Mouse (Mus musculus): Measurements from ENCODE around the gene Cep57l1.

DNA sequence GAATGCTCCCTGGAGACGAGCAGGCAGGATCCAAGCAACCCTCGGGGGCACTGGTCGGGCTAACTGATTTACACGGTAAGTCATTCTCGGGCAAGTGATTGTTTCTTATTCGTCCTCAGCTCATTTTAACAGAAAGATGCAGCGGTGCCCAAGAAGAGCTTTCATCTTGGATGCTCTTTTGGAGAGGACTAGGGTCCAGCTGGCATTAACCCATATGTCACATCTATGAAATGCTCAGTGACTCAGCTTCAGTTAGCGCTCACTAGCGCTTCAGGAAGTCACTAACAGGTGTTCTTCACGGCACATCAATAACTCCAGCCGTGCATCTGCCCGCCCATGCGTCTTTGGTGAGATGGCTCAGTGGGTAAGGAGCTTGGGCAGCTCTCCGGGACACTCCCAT, 94.1 kb downstream of the Cep57l1 start:
- no peak for TF ChIP-seq CTCF (IDR thresholded peaks at IDR 0.05; ENCODE audit: low read depth)
- TF ChIP-seq EP300 (optimal IDR thresholded peaks at IDR 0.05), result no peak
